Mouse (Mus musculus) liver, embryonic 11.5 days (tissue): ENCODE data around the gene Pdcl2. TPM values are rescaled to one million over a fixed set of nuclear protein-coding genes. Genes with fewer than 3 reads are reported as not detected.

Experiments used
- ATAC-seq: fragments of 200-750 bp; cut with Nextera tagmentation; replicated peaks from 2 replicates; pipeline ENCODE4 v1.8.0; 2017; ENCODE audit warnings: moderate number of reproducible peaks, mild to moderate bottlenecking, moderate TSS enrichment, moderate library complexity; ENCODE audit not compliant: low FRiP score
- DNase-seq: peaks from one replicate; pipeline ENCODE4 v3.0.0-alpha.2; 2017; ENCODE audit warnings: low spot score
- H3K27ac ChIP-seq: fragments of 300-500 bp; sonication (generic); 2 replicates; pipeline ENCODE4 v1.5.1; 2014; ENCODE audit warnings: mild to moderate bottlenecking, low read depth, low read length, control low read depth
- H3K27me3 ChIP-seq: fragments of 300-500 bp; sonication (generic); replicated peaks from 2 replicates; pipeline ENCODE4 v1.6.1; 2014; ENCODE audit warnings: low read length, mixed read lengths; ENCODE audit not compliant: control insufficient read depth, insufficient read depth
- H3K36me3 ChIP-seq: fragments of 300-500 bp; sonication (generic); 2 replicates; pipeline ENCODE4 v1.6.1; 2014; ENCODE audit warnings: mild to moderate bottlenecking, low read length, moderate library complexity, mixed read lengths; ENCODE audit not compliant: control insufficient read depth, insufficient read depth
- H3K4me1 ChIP-seq: fragments of 300-500 bp; sonication (generic); replicated peaks from 2 replicates; pipeline ENCODE4 v1.6.1; 2014; ENCODE audit warnings: low read length, mixed read lengths; ENCODE audit not compliant: control insufficient read depth, insufficient read depth
- H3K4me2 ChIP-seq: fragments of 300-500 bp; sonication (generic); 2 replicates; pipeline ENCODE4 v1.6.1; 2014; ENCODE audit warnings: mild to moderate bottlenecking, control low read depth, moderate library complexity
- H3K4me3 ChIP-seq: fragments of 300-500 bp; sonication (generic); 2 replicates; pipeline ENCODE4 v1.5.1; 2014; ENCODE audit warnings: low read depth, low read length, control low read depth
- H3K9ac ChIP-seq: fragments of 300-500 bp; sonication (generic); 2 replicates; pipeline ENCODE4 v1.6.1; 2014; ENCODE audit warnings: low read depth, low read length, control low read depth
- H3K9me3 ChIP-seq: fragments of 300-500 bp; sonication (generic); 2 replicates; pipeline ENCODE4 v1.6.1; 2016; ENCODE audit warnings: low read length, inconsistent platforms, mixed read lengths; ENCODE audit not compliant: control insufficient read depth
- WGBS: fragments of 180-500 bp; shearing (Covaris S2); extraction: QIAGEN DNeasy Blood & Tissue Kit; methylation state at CpG from one replicate; pipeline ENCODE4 v1.1.7; 2014; 5-methylcytosine and 5-hydroxymethylcytosine counted together
- polyA plus RNA-seq: library from polyadenylated mRNA; unstranded; fragments of >200 nt; fragmentation: Nextera tagmentation; extraction: Ambion mirVana; gene quantifications from 2 replicates; pipeline ENCODE4 v1.2.1, GENCODE M21; 2014

Pdcl2 gene
- polyA plus RNA-seq, 1 experiment from 2014 or later = not detected

DNA sequence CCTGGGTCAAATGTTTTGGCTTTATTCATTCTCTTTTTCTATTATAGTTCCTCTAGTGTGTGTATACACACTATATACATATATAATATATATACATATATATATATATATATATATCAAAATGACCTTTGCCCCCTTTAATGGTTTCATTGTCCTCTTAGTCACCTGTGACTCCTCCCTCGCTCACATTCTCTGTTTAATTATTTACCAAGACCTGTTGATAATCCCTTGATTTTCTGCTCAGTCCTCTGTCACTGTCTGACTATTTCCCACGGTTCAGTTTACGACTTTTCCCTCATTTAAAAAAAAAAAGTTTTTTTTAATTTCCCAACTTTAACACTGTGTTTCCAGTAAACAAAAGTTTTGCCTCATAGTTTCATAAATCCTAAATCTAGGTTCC lies 24.7 kb downstream of the Pdcl2 start:
- ATAC-seq (no peak), DNase-seq (no peak)
- Histone ChIP-seq H3K9ac (no peak overlapping the region), H3K4me1 (peaks cover 3% of the 10 kb centered on the region; the same call in 1 of the 2 replicates), H3K27ac (no peak overlapping the region), H3K36me3 (no peaks in the 10 kb centered on the region), H3K4me2 (no peak overlapping the region), H3K27me3 (no peaks in the 10 kb centered on the region), H3K9me3 (no peaks in the 10 kb centered on the region), H3K4me3 (no peak overlapping the region)
- WGBS = 66% methylated on average over 3 of the region's 3 CpGs

DNA sequence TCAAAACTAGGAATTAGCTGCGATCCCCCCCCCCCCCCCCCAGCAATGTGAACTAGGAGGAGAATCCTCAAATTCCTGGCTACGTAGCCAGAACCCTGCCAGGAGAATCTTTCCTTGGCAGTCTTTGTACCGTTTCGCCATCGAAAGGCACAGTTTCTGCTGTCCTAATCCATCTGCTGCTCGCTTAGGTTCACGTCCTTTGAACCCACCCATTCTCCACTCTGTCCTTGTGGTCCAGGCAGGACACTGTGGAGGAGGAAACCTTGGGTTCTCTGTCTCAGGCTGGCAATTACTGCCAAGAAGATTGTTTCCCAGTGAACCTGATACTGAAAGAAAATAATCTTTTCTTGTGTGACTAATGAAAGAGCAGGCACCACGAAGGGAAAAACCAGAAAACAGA lies 25.3 kb downstream of the Pdcl2 start:
- WGBS = 6% methylated on average over 8 of the region's 8 CpGs
- Histone ChIP-seq H3K4me3 (peak overlapping the region; percentile 96), H3K27me3 (no peaks in the 10 kb centered on the region), H3K4me1 (peaks cover 3% of the 10 kb centered on the region; the same call in 1 of the 2 replicates), H3K36me3 (no peaks in the 10 kb centered on the region), H3K27ac (no peak overlapping the region), H3K9me3 (no peaks in the 10 kb centered on the region), H3K4me2 (peak overlapping the region; percentile 97), H3K9ac (no peak overlapping the region)
- DNase-seq (no peak), ATAC-seq (no peak)

- ATAC-seq (peak; percentile 76), DNase-seq (peak; percentile 85)
- no peaks in the 10 kb centered on the region for H3K27me3 ChIP-seq
- peak within 1 kb of the TSS; percentile 88 for H3K9ac ChIP-seq
- H3K9me3 ChIP-seq = no peaks in the 10 kb centered on the region
- peaks cover 3% of the 10 kb centered on the region; the same call in 1 of the 2 replicates for H3K4me1 ChIP-seq
- H3K4me2 ChIP-seq = peak within 1 kb of the TSS; percentile 97
- peak within 1 kb of the TSS; percentile 84 for H3K27ac ChIP-seq
- H3K4me3 ChIP-seq = peak within 1 kb of the TSS; percentile 96
- WGBS = under 1% methylated on average over 70 of the region's 104 CpGs
- H3K36me3 ChIP-seq = no peaks in the 10 kb centered on the region
These were observed 26.3 kb downstream of the Pdcl2 start, which contains the start of gene Clock for GRCm38 (mm10) chr5:76304452-76305341. TSS of gene Clock (minus strand) at chr5:76304792.

GRCm38 (mm10) chr5:76303745-76304451 lies 27.1 kb downstream of the Pdcl2 start:
- peak overlapping the region; percentile 84 for H3K27ac ChIP-seq

GRCm38 (mm10) chr5:76303379-76303744 lies 27.6 kb downstream of the Pdcl2 start:
- Histone ChIP-seq H3K27me3 (no peaks in the 10 kb centered on the region), H3K9me3 (no peaks in the 10 kb centered on the region), H3K27ac (peak overlapping the region; percentile 84; the same call in 1 of the 2 replicates), H3K36me3 (no peaks in the 10 kb centered on the region), H3K4me3 (peak overlapping the region; percentile 96), H3K4me1 (peaks cover 3% of the 10 kb centered on the region; the same call in 1 of the 2 replicates), H3K4me2 (peak overlapping the region; percentile 97), H3K9ac (peak overlapping the region; percentile 88)
- no peak for DNase-seq
- 8% methylated on average over 11 of the region's 11 CpGs for WGBS
- 0 out of 2 replicates have a peak, but pooled peaks have one; percentile 1 for ATAC-seq

More at GRCm38 (mm10) chr5:76303745-76304451, 27.1 kb downstream of the Pdcl2 start:
- peaks cover 3% of the 10 kb centered on the region; the same call in 1 of the 2 replicates for H3K4me1 ChIP-seq
- ATAC-seq (peak; percentile 84), DNase-seq (peak; percentile 82)
- H3K9ac ChIP-seq = peak overlapping the region; percentile 88
- H3K4me2 ChIP-seq = peak overlapping the region; percentile 97
- no peaks in the 10 kb centered on the region for H3K9me3 ChIP-seq
- whole genome bisulfite sequencing = under 1% methylated on average over 70 of the region's 100 CpGs
- no peaks in the 10 kb centered on the region for H3K27me3 ChIP-seq
- peak overlapping the region; percentile 96 for H3K4me3 ChIP-seq
- H3K36me3 ChIP-seq = no peaks in the 10 kb centered on the region

- H3K4me1 ChIP-seq = peaks cover 3% of the 10 kb centered on the region; the same call in 1 of the 2 replicates
- H3K36me3 ChIP-seq = no peaks in the 10 kb centered on the region
- no peak for DNase-seq
- H3K27me3 ChIP-seq = no peaks in the 10 kb centered on the region
- H3K9ac ChIP-seq = no peak overlapping the region
- no peaks in the 10 kb centered on the region for H3K9me3 ChIP-seq
- ATAC-seq = no peak
- no peak overlapping the region for H3K27ac ChIP-seq
- 86% methylated on average over 2 of the region's 2 CpGs for WGBS
- no peak overlapping the region for H3K4me3 ChIP-seq
- no peak overlapping the region for H3K4me2 ChIP-seq
These were observed 28.9 kb downstream of the Pdcl2 start for GRCm38 (mm10) chr5:76302009-76302408.

GRCm38 (mm10) chr5:76289234-76289691 lies 41.7 kb downstream of the Pdcl2 start:
- Histone ChIP-seq H3K9me3 (no peaks in the 10 kb centered on the region), H3K9ac (no peak overlapping the region), H3K4me3 (no peak overlapping the region), H3K4me2 (no peak overlapping the region), H3K27me3 (no peaks in the 10 kb centered on the region), H3K4me1 (0 out of 2 replicates have a peak, but pooled peaks cover 3% of the 10 kb centered on the region), H3K36me3 (no peaks in the 10 kb centered on the region), H3K27ac (no peak overlapping the region)
- DNase-seq (no peak), ATAC-seq (no peak)
- WGBS = 82% methylated on average over 8 of the region's 8 CpGs

- WGBS = 82% methylated on average over 3 of the region's 3 CpGs
- Histone ChIP-seq H3K9me3 (no peaks in the 10 kb centered on the region), H3K27me3 (no peaks in the 10 kb centered on the region), H3K4me2 (no peak overlapping the region), H3K27ac (no peak overlapping the region), H3K4me1 (0 out of 2 replicates have a peak, but pooled peaks cover 6% of the 10 kb centered on the region), H3K9ac (no peak overlapping the region), H3K36me3 (no peaks in the 10 kb centered on the region), H3K4me3 (no peak overlapping the region)
- ATAC-seq (no peak), DNase-seq (no peak)
These were observed 42.7 kb downstream of the Pdcl2 start for GRCm38 (mm10) chr5:76288256-76288655.
